Mouse (Mus musculus): ENCODE results near the gene Pgbd5. TPM values are rescaled to one million over a fixed set of nuclear protein-coding genes. Genes with fewer than 3 reads are reported as not detected.

Gene Pgbd5
- polyA plus RNA-seq, 1 experiment, result not detected

GRCm38 (mm10) chr8:124371410-124372123 is 67.9 kb downstream of the Pgbd5 start:
- no peak overlapping the region for H3K4me3 ChIP-seq (replicated peaks)
- H3K36me3 ChIP-seq (ENCODE audit: control insufficient read depth), result no peaks in the 10 kb centered on the region
- TF ChIP-seq TAL1 (IDR thresholded peaks at IDR 0.05; ENCODE audit: low read length), result no peak
- H3K27me3 ChIP-seq (ENCODE audit: control insufficient read depth), result no peaks in the 10 kb centered on the region
- no peaks in the 10 kb centered on the region for H3K9me3 ChIP-seq (ENCODE audit: control insufficient read depth, low read length)
- no peaks in the 10 kb centered on the region; the same call in 1 of the 2 replicates for H3K4me1 ChIP-seq (ENCODE audit: control insufficient read depth)

GRCm38 (mm10) chr8:124370422-124371183 is 68.9 kb downstream of the Pgbd5 start:
- Histone ChIP-seq H3K4me1 (ENCODE audit: control insufficient read depth) (no peaks in the 10 kb centered on the region; the same call in 1 of the 2 replicates), H3K36me3 (ENCODE audit: control insufficient read depth) (no peaks in the 10 kb centered on the region), H3K9me3 (ENCODE audit: control insufficient read depth, low read length) (no peaks in the 10 kb centered on the region), H3K27me3 (ENCODE audit: control insufficient read depth) (no peaks in the 10 kb centered on the region), H3K4me3 (replicated peaks) (no peak overlapping the region)
- TF ChIP-seq TAL1 (IDR thresholded peaks at IDR 0.05; ENCODE audit: low read length) (no peak), GATA1 (IDR thresholded peaks at IDR 0.05; ENCODE audit: low read length) (no peak)

GRCm38 (mm10) chr8:124368213-124368612 is 71.2 kb downstream of the Pgbd5 start:
- H3K4me3 ChIP-seq (replicated peaks), result no peak overlapping the region

GRCm38 (mm10) chr8:124363337-124363736 is 76.1 kb downstream of the Pgbd5 start:
- Histone ChIP-seq H3K36me3 (ENCODE audit: control insufficient read depth) (no peaks in the 10 kb centered on the region), H3K27me3 (ENCODE audit: control insufficient read depth) (no peaks in the 10 kb centered on the region), H3K9me3 (ENCODE audit: control insufficient read depth, low read length) (no peaks in the 10 kb centered on the region), H3K4me3 (replicated peaks) (no peak overlapping the region), H3K4me1 (ENCODE audit: control insufficient read depth) (no peaks in the 10 kb centered on the region)
- no peak for TF ChIP-seq TAL1 (IDR thresholded peaks at IDR 0.05; ENCODE audit: low read length)
- TF ChIP-seq GATA1 (IDR thresholded peaks at IDR 0.05; ENCODE audit: low read length), result no peak

More at GRCm38 (mm10) chr8:124368213-124368612, 71.2 kb downstream of the Pgbd5 start:
- no peak for TF ChIP-seq TAL1 (IDR thresholded peaks at IDR 0.05; ENCODE audit: low read length)
- Histone ChIP-seq H3K9me3 (ENCODE audit: control insufficient read depth, low read length) (no peaks in the 10 kb centered on the region), H3K36me3 (ENCODE audit: control insufficient read depth) (no peaks in the 10 kb centered on the region), H3K27me3 (ENCODE audit: control insufficient read depth) (no peaks in the 10 kb centered on the region), H3K4me1 (ENCODE audit: control insufficient read depth) (no peaks in the 10 kb centered on the region)

GRCm38 (mm10) chr8:124362589-124362988 is 76.9 kb downstream of the Pgbd5 start:
- no peaks in the 10 kb centered on the region for H3K27me3 ChIP-seq (ENCODE audit: control insufficient read depth)
- no peaks in the 10 kb centered on the region for H3K4me1 ChIP-seq (ENCODE audit: control insufficient read depth)
- H3K9me3 ChIP-seq (ENCODE audit: control insufficient read depth, low read length), result no peaks in the 10 kb centered on the region
- H3K4me3 ChIP-seq (replicated peaks), result no peak overlapping the region
- no peaks in the 10 kb centered on the region for H3K36me3 ChIP-seq (ENCODE audit: control insufficient read depth)
- no peak for TF ChIP-seq GATA1 (IDR thresholded peaks at IDR 0.05; ENCODE audit: low read length)
- TF ChIP-seq TAL1 (IDR thresholded peaks at IDR 0.05; ENCODE audit: low read length), result no peak

GRCm38 (mm10) chr8:124361773-124362427 is 77.6 kb downstream of the Pgbd5 start:
- Histone ChIP-seq H3K4me3 (replicated peaks) (no peak overlapping the region), H3K36me3 (ENCODE audit: control insufficient read depth) (no peaks in the 10 kb centered on the region), H3K4me1 (ENCODE audit: control insufficient read depth) (no peaks in the 10 kb centered on the region), H3K27me3 (ENCODE audit: control insufficient read depth) (no peaks in the 10 kb centered on the region), H3K9me3 (ENCODE audit: control insufficient read depth, low read length) (no peaks in the 10 kb centered on the region)
- TF ChIP-seq GATA1 (IDR thresholded peaks at IDR 0.05; ENCODE audit: low read length), result no peak
- TF ChIP-seq TAL1 (IDR thresholded peaks at IDR 0.05; ENCODE audit: low read length), result no peak

GRCm38 (mm10) chr8:124360911-124361310 is 78.5 kb downstream of the Pgbd5 start:
- Histone ChIP-seq H3K4me1 (ENCODE audit: control insufficient read depth) (no peaks in the 10 kb centered on the region), H3K9me3 (ENCODE audit: control insufficient read depth, low read length) (no peaks in the 10 kb centered on the region), H3K4me3 (replicated peaks) (no peak overlapping the region), H3K36me3 (ENCODE audit: control insufficient read depth) (no peaks in the 10 kb centered on the region), H3K27me3 (ENCODE audit: control insufficient read depth) (no peaks in the 10 kb centered on the region)
- no peak for TF ChIP-seq TAL1 (IDR thresholded peaks at IDR 0.05; ENCODE audit: low read length)
- no peak for TF ChIP-seq GATA1 (IDR thresholded peaks at IDR 0.05; ENCODE audit: low read length)

GRCm38 (mm10) chr8:124351636-124352035 is 87.8 kb downstream of the Pgbd5 start:
- no peak for TF ChIP-seq TAL1 (IDR thresholded peaks at IDR 0.05; ENCODE audit: low read length)
- no peak for TF ChIP-seq GATA1 (IDR thresholded peaks at IDR 0.05; ENCODE audit: low read length)
- Histone ChIP-seq H3K27me3 (ENCODE audit: control insufficient read depth) (no peaks in the 10 kb centered on the region), H3K9me3 (ENCODE audit: control insufficient read depth, low read length) (no peaks in the 10 kb centered on the region), H3K4me3 (replicated peaks) (no peak overlapping the region), H3K36me3 (ENCODE audit: control insufficient read depth) (no peaks in the 10 kb centered on the region), H3K4me1 (ENCODE audit: control insufficient read depth) (no peaks in the 10 kb centered on the region)

- no peaks in the 10 kb centered on the region for H3K4me1 ChIP-seq (ENCODE audit: control insufficient read depth)
- no peaks in the 10 kb centered on the region for H3K27me3 ChIP-seq (ENCODE audit: control insufficient read depth)
- H3K36me3 ChIP-seq (ENCODE audit: control insufficient read depth), result peaks cover 9% of the 10 kb centered on the region
- TF ChIP-seq TAL1 (IDR thresholded peaks at IDR 0.05; ENCODE audit: low read length), result no peak
- no peak for TF ChIP-seq GATA1 (IDR thresholded peaks at IDR 0.05; ENCODE audit: low read length)
- no peaks in the 10 kb centered on the region for H3K9me3 ChIP-seq (ENCODE audit: control insufficient read depth, low read length)
- no peak overlapping the region for H3K4me3 ChIP-seq (replicated peaks)
These were observed 89.8 kb downstream of the Pgbd5 start for GRCm38 (mm10) chr8:124349663-124350062.
